Mouse (Mus musculus) heart, embryonic 15.5 days (tissue): ENCODE measurements around the gene Gtf2h3. TPM values are rescaled to one million over a fixed set of nuclear protein-coding genes. Genes with fewer than 3 reads are reported as not detected.
A peak's percentile ranks its signal among the peaks of the same experiment; 100 is the strongest.
"Not testable (repeated sequence)": the region's sequence is repeated elsewhere in the genome, so short reads cannot be mapped to it uniquely, and the experiment has no call there.

ENCODE experiments used
- ATAC-seq: fragments of 200-750 bp; cut with Nextera tagmentation; replicated peaks from 2 replicates; pipeline ENCODE4 v1.8.0; 2017; ENCODE audit warnings: low read depth, moderate TSS enrichment; ENCODE audit not compliant: insufficient number of reproducible peaks, insufficient read depth, low FRiP score
- H3K27ac ChIP-seq: fragments of 300-500 bp; sonication (generic); 2 replicates; pipeline ENCODE4 v1.5.1; 2015; ENCODE audit warnings: mild to moderate bottlenecking, inconsistent platforms
- H3K27me3 ChIP-seq: fragments of 300-500 bp; sonication (generic); 2 replicates; pipeline ENCODE4 v1.6.1; 2015; ENCODE audit warnings: inconsistent platforms
- H3K36me3 ChIP-seq: fragments of 300-500 bp; sonication (generic); 2 replicates; pipeline ENCODE4 v1.6.1; 2015; ENCODE audit warnings: mild to moderate bottlenecking, inconsistent platforms
- H3K4me1 ChIP-seq: fragments of 300-500 bp; sonication (generic); replicated peaks from 2 replicates; pipeline ENCODE4 v1.6.1; 2015; ENCODE audit warnings: inconsistent platforms
- H3K4me2 ChIP-seq: fragments of 300-500 bp; sonication (generic); 2 replicates; pipeline ENCODE4 v1.6.1; 2015; ENCODE audit warnings: inconsistent platforms, mild to moderate bottlenecking, moderate library complexity
- H3K4me3 ChIP-seq: fragments of 300-500 bp; sonication (generic); 2 replicates; pipeline ENCODE4 v1.5.1; 2015; ENCODE audit warnings: mild to moderate bottlenecking, inconsistent platforms
- H3K9ac ChIP-seq: fragments of 300-500 bp; sonication (generic); 2 replicates; pipeline ENCODE4 v1.6.1; 2015; ENCODE audit warnings: mild to moderate bottlenecking, inconsistent platforms
- H3K9me3 ChIP-seq: fragments of 300-500 bp; sonication (generic); replicated peaks from 2 replicates; pipeline ENCODE4 v1.6.1; 2016; ENCODE audit warnings: inconsistent platforms
- WGBS: fragments of 180-500 bp; shearing (Covaris S2); methylation state at CpG from one replicate; pipeline ENCODE4 v1.1.7; 2015; ENCODE audit warnings: mixed read lengths; 5-methylcytosine and 5-hydroxymethylcytosine counted together
- polyA plus RNA-seq: library from polyadenylated mRNA; unstranded; fragments of >200 nt; fragmentation: Nextera tagmentation; extraction: Ambion mirVana; gene quantifications from 2 replicates; pipeline ENCODE4 v1.2.1, GENCODE M21; 2015

Gene Gtf2h3
- polyA plus RNA-seq, 1 experiment from 2014 or later, result 28.9 TPM

DNA sequence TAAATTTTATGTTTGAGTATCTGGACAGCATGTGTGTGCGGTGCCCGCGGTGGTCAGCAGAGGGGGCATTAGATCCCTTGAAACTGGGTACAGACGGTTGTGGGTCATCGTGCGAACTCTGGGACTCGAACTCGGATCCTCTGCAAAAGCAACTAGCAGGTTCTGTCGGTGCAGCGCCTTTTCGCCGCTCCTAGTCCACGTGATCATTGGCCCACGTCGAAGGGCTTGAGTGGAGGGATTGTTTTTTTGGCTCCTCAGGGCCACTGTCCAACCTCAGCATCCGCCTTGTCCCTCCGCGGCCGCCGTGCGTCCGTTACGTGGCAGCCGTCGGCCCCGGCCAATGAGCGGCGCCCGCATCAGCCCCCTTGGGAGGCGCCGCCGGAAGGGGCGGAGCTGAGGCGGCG lies 38.6 kb upstream of the Gtf2h3 start, which contains the start of gene Tmed2:
TSS of gene Tmed2 (plus strand) at position 313 of the 404 bp plus-strand sequence.
- H3K9me3 ChIP-seq, result no peaks in the 10 kb centered on the region
- WGBS, result under 1% methylated on average over 35 of the region's 35 CpGs
- H3K27me3 ChIP-seq, result no peaks in the 10 kb centered on the region
- peak within 1 kb of the TSS; percentile 82 for H3K9ac ChIP-seq
- peak; percentile 92 for ATAC-seq
- peaks cover 20% of the 10 kb centered on the region for H3K4me1 ChIP-seq
- peak within 1 kb of the TSS; percentile 84 for H3K27ac ChIP-seq
- peak within 1 kb of the TSS; percentile 62 for H3K4me2 ChIP-seq
- H3K36me3 ChIP-seq, result peaks cover 24% of the 10 kb centered on the region
- peak within 1 kb of the TSS; percentile 79 for H3K4me3 ChIP-seq

GRCm38 (mm10) chr5:124540905-124541601 lies 37.9 kb upstream of the Gtf2h3 start:
- Histone ChIP-seq H3K4me1 (peaks cover 20% of the 10 kb centered on the region), H3K4me3 (peak overlapping the region; percentile 79), H3K36me3 (peaks cover 31% of the 10 kb centered on the region), H3K9me3 (no peaks in the 10 kb centered on the region), H3K9ac (peak overlapping the region; percentile 82), H3K27me3 (no peaks in the 10 kb centered on the region), H3K27ac (peak overlapping the region; percentile 84), H3K4me2 (peak overlapping the region; percentile 62)
- peak; percentile 76 for ATAC-seq
- WGBS, result under 1% methylated on average over 77 of the region's 89 CpGs

DNA sequence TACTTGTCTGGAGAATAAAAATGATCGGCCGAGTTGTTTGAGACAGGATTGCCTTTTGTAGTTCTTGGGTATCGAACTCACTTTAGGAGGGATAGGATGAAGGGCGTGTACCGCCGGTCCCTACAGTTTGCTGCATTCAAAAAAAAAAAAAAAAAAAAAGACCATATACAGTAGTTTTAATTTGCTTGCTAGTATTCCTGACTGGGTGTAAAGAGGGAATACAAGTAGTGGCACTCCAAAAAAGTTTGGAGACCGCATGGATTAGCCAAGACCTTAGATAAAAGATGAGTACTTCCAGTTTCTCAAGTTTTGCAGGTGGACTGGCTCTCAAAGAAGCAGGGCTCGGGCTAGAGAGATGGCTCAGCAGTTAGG lies 37.4 kb upstream of the Gtf2h3 start:
- Histone ChIP-seq H3K27me3 (no peaks in the 10 kb centered on the region), H3K4me3 (peak overlapping the region; percentile 79), H3K4me1 (peaks cover 18% of the 10 kb centered on the region), H3K36me3 (peaks cover 36% of the 10 kb centered on the region), H3K4me2 (peak overlapping the region; percentile 62), H3K9me3 (no peaks in the 10 kb centered on the region), H3K9ac (peak overlapping the region; percentile 82), H3K27ac (peak overlapping the region; percentile 84)
- WGBS, result 5% methylated on average over 8 of the region's 8 CpGs
- no peak for ATAC-seq

- not testable (repeated sequence) for H3K27ac ChIP-seq, H3K9me3 ChIP-seq, ATAC-seq, H3K4me3 ChIP-seq, H3K27me3 ChIP-seq, H3K9ac ChIP-seq, H3K4me2 ChIP-seq
- WGBS, result 87% methylated on average over 4 of the region's 4 CpGs
- Histone ChIP-seq H3K4me1 (peaks cover 14% of the 10 kb centered on the region), H3K36me3 (peaks cover 32% of the 10 kb centered on the region)
These were observed 28.2 kb upstream of the Gtf2h3 start for GRCm38 (mm10) chr5:124550737-124551136.

GRCm38 (mm10) chr5:124551349-124552093 lies 27.4 kb upstream of the Gtf2h3 start:
- peak overlapping the region; percentile 88 for H3K27ac ChIP-seq
- H3K4me1 ChIP-seq, result peaks cover 14% of the 10 kb centered on the region

GRCm38 (mm10) chr5:124552094-124552472 lies 26.9 kb upstream of the Gtf2h3 start:
- peak overlapping the region; percentile 78 for H3K9ac ChIP-seq
- peak overlapping the region; percentile 88 for H3K27ac ChIP-seq
- WGBS, result 8% methylated on average over 9 of the region's 9 CpGs
- H3K4me3 ChIP-seq, result peak overlapping the region; percentile 99
- no peak for ATAC-seq
- peaks cover 24% of the 10 kb centered on the region for H3K36me3 ChIP-seq
- peaks cover 14% of the 10 kb centered on the region for H3K4me1 ChIP-seq
- no peaks in the 10 kb centered on the region for H3K27me3 ChIP-seq
- H3K4me2 ChIP-seq, result peak overlapping the region; percentile 89
- H3K9me3 ChIP-seq, result no peaks in the 10 kb centered on the region

More at GRCm38 (mm10) chr5:124551349-124552093, 27.4 kb upstream of the Gtf2h3 start:
- H3K27me3 ChIP-seq, H3K9me3 ChIP-seq, ATAC-seq: not testable (repeated sequence)
- peaks cover 24% of the 10 kb centered on the region for H3K36me3 ChIP-seq
- H3K4me3 ChIP-seq, result peak overlapping the region; percentile 99
- 29% methylated on average over 5 of the region's 5 CpGs for WGBS
- 0 out of 2 replicates have a peak overlapping the region, but pooled peaks have one; percentile 78 for H3K9ac ChIP-seq
- peak overlapping the region; percentile 89 for H3K4me2 ChIP-seq

DNA sequence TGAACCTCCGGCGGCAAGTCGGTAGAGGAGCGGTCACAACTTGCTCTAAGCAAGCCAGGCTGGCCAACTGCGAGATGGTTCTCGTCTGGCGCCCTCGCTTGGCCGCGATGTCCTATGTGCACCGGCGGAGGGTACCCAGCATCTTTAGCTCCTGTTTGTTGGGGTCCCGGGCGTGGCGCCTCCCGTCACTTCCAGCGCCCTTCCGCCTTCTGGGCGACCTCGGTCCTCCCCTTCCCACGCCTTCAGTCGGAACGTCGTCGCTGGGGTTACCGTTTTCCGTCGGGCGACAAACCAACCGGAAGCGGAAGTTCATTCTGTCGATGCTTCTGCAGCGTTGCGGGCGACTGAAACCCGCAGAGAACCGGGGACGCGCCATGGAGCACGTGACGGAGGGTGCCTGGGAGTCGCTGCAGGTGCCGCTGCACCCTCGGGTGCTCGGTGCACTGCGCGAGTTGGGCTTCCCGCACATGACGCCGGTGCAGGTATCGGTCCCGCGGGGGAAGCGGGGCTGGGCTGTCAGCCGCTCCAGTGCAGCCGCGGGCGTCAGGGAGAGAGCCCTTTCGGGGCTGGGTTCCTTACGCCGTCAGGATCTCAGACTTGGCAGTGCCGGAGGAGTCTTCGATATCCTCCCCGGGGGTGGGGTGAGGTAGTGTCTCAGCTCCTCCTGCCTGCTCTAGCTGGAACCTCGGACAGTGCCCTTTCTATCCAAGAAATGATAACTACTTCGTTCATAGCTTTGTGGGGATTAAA lies 26.2 kb upstream of the Gtf2h3 start, which contains the start of gene Ddx55:
TSS of gene Ddx55 (plus strand) at position 307 of the 750 bp plus-strand sequence.
- under 1% methylated on average over 66 of the region's 66 CpGs for WGBS
- peak within 1 kb of the TSS; percentile 89 for H3K4me2 ChIP-seq
- no peaks in the 10 kb centered on the region for H3K27me3 ChIP-seq
- ATAC-seq, result peak; percentile 85
- peaks cover 18% of the 10 kb centered on the region for H3K36me3 ChIP-seq
- H3K4me1 ChIP-seq, result peaks cover 14% of the 10 kb centered on the region
- no peaks in the 10 kb centered on the region for H3K9me3 ChIP-seq
- peak within 1 kb of the TSS; percentile 78 for H3K9ac ChIP-seq
- peak within 1 kb of the TSS; percentile 88 for H3K27ac ChIP-seq
- peak within 1 kb of the TSS; percentile 99 for H3K4me3 ChIP-seq

DNA sequence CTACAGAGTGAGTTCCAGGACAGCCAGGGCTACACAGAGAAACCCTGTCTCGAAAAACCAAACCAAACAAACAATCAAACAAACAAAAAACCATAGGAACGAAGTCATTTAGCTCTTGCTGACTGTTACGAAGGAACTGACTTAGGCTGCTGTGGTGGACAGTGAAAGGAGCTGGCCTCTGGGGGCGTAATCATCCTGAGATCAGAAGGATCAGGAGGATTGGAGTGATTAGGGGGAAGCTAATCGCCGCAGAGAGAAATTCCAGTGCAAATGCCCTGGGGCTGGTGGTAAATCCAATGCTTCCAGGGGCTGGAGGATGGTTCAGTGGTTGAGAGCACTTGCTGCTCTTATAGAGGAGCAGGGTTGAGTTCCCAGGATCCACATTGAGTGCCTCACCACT lies 25.3 kb upstream of the Gtf2h3 start:
- H3K27me3 ChIP-seq, result no peaks in the 10 kb centered on the region
- no peak for ATAC-seq
- H3K9ac ChIP-seq, result no peak overlapping the region
- no peak overlapping the region for H3K27ac ChIP-seq
- no peaks in the 10 kb centered on the region for H3K9me3 ChIP-seq
- peaks cover 18% of the 10 kb centered on the region for H3K36me3 ChIP-seq
- peak overlapping the region; percentile 99 for H3K4me3 ChIP-seq
- 65% methylated on average over 6 of the region's 6 CpGs for WGBS
- peak overlapping the region; percentile 89 for H3K4me2 ChIP-seq
- H3K4me1 ChIP-seq, result peaks cover 14% of the 10 kb centered on the region

GRCm38 (mm10) chr5:124555145-124555544 lies 23.8 kb upstream of the Gtf2h3 start:
- Histone ChIP-seq H3K9ac (no peak overlapping the region), H3K9me3 (no peaks in the 10 kb centered on the region), H3K27ac (no peak overlapping the region), H3K4me2 (no peak overlapping the region), H3K4me1 (peaks cover 14% of the 10 kb centered on the region), H3K36me3 (peaks cover 29% of the 10 kb centered on the region), H3K27me3 (no peaks in the 10 kb centered on the region), H3K4me3 (no peak overlapping the region)
- ATAC-seq, result no peak
- WGBS, result 73% methylated on average over 1 of the region's 1 CpGs

DNA sequence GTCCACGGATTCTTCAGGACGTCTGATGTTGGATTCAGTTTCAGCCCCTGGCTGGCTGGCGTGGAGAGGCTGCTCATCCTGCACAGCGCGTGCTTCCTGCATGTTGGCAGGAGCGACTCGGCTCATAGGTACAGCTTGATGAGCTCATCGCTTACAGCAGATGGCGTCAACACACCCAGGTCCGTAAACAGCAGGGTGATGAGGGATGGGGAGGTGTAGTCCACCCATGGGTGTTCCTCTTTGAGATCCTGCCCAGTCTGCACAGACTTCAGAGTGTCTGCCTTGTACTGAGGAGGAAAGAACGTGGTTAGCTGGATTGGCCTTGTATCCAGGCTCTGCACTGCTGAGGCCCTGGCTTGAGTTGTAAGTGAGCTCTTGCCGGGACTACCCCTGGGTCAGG lies 7.9 kb upstream of the Gtf2h3 start:
- no peak overlapping the region for H3K4me2 ChIP-seq
- WGBS, result 83% methylated on average over 12 of the region's 12 CpGs
- H3K27ac ChIP-seq, result no peak overlapping the region
- no peak overlapping the region for H3K4me3 ChIP-seq
- no peaks in the 10 kb centered on the region for H3K4me1 ChIP-seq
- H3K36me3 ChIP-seq, result peaks cover 82% of the 10 kb centered on the region
- no peak for ATAC-seq
- no peaks in the 10 kb centered on the region for H3K9me3 ChIP-seq
- H3K27me3 ChIP-seq, result no peaks in the 10 kb centered on the region
- no peak overlapping the region for H3K9ac ChIP-seq

- no peak for ATAC-seq
- Histone ChIP-seq H3K4me3 (no peak overlapping the region), H3K4me2 (no peak overlapping the region), H3K27ac (no peak overlapping the region), H3K36me3 (peaks cover 56% of the 10 kb centered on the region), H3K4me1 (peaks cover 19% of the 10 kb centered on the region), H3K9ac (no peak overlapping the region), H3K27me3 (no peaks in the 10 kb centered on the region), H3K9me3 (no peaks in the 10 kb centered on the region)
- WGBS, result 88% methylated on average over 7 of the region's 7 CpGs
These were observed 3.5 kb upstream of the Gtf2h3 start for GRCm38 (mm10) chr5:124575467-124575866.
